In the genomic region with DNA sequence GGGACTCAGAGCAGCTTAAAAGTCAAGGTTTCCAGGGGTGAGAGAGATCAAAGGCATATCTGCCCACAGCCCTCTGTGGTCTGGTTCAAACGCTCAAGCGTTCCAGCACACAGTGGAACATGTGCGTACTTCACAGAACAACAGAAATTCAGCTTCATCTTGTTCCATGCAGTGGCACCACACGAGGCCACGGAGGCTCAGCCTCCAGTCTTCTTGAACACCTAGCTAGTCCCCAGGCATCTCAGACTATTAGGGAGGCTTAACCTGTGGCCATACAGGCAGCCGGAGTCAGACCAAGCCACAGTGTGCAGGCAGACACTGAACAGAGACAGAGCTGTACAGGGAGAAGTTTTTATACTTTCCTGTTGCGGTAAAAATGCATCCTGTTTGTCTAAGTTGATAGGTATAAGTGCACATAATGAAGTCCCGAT, we compare ENCODE assay signal across 21 mouse cellular contexts. TPM values are rescaled to one million over a fixed set of nuclear protein-coding genes. Genes with fewer than 3 reads are reported as not detected.
DNase-seq lines count a peak whose midpoint lies in the region; ATAC-seq and TF ChIP-seq lines count a peak whose summit lies in the region.
"Had no signal": no experiment of that assay in that cellular context is flagged by ENCODE, and none has a peak within 500 bp of the region (broad histone marks: within the 10 kb centered on the region; RNA-seq: fewer than 3 reads in every experiment).

No protein-coding gene starts in this region.

- H3K27me3 ChIP-seq in spleen, adult 2 months (ENCODE audit: control insufficient read depth, insufficient read depth, low read length): no peaks in the 10 kb centered on the region
- no peaks in the 10 kb centered on the region for H3K27me3 ChIP-seq in kidney, adult 2 months (replicated peaks; ENCODE audit: control insufficient read depth, insufficient read depth, low read length)
- no peaks in the 10 kb centered on the region for H3K27me3 ChIP-seq in lung, postnatal 0 days (replicated peaks; ENCODE audit: insufficient read depth, low read length)
- H3K27me3 ChIP-seq: embryonic facial prominence, embryonic 12.5 days; heart, embryonic 15.5 days; hindbrain, embryonic 13.5 days; midbrain, embryonic 13.5 days; neural tube, embryonic 12.5 days had no signal

- no peaks in the 10 kb centered on the region for H3K9me3 ChIP-seq in lung, postnatal 0 days (ENCODE audit: low read length)
- H3K9me3 ChIP-seq: embryonic facial prominence, embryonic 12.5 days; heart, embryonic 15.5 days; hindbrain, embryonic 13.5 days; midbrain, embryonic 13.5 days; neural tube, embryonic 12.5 days had no signal

- H3K36me3 ChIP-seq in spleen, adult 2 months (ENCODE audit: control insufficient read depth, insufficient read depth, low read length): no peaks in the 10 kb centered on the region
- no peaks in the 10 kb centered on the region for H3K36me3 ChIP-seq in kidney, adult 2 months (ENCODE audit: control insufficient read depth, insufficient read depth, low read length)
- H3K36me3 ChIP-seq in lung, postnatal 0 days (ENCODE audit: insufficient read depth, low read length): no peaks in the 10 kb centered on the region
- H3K36me3 ChIP-seq: embryonic facial prominence, embryonic 12.5 days; heart, embryonic 15.5 days; midbrain, embryonic 13.5 days; neural tube, embryonic 12.5 days had no signal

- DNase-seq in spleen, adult 2 months (ENCODE audit: low read depth in 1 of 2, low spot score in 2 of 2): peak in 1 of 2 experiments; percentile 46
- DNase-seq in spleen, adult 18-20 months: no peak
- peak; percentile 7 for DNase-seq in brain, adult 2 months (ENCODE audit: low read depth, low spot score)
- DNase-seq in naive thymus-derived CD4-positive, alpha-beta T cell, adult 2 months (ENCODE audit: low read depth): peak; percentile 86
- DNase-seq in lung, adult 18-20 months: no peak
- no peak for DNase-seq in urinary bladder, postnatal 14 days (ENCODE audit: low spot score)
- DNase-seq in kidney, adult 2 months: no peak
- DNase-seq in lung, postnatal 0 days (ENCODE audit: low spot score): no peak
- DNase-seq: cerebellum, postnatal 36 days; gastrocnemius, postnatal 36 days; lung, postnatal 10 days; retina, postnatal 1 day had no signal

- H3K9ac ChIP-seq in lung, postnatal 0 days (replicated peaks; ENCODE audit: low read depth): no peak overlapping the region
- H3K9ac ChIP-seq: embryonic facial prominence, embryonic 12.5 days; heart, embryonic 15.5 days; hindbrain, embryonic 13.5 days; midbrain, embryonic 13.5 days; neural tube, embryonic 12.5 days had no signal

- no peak for TF ChIP-seq POLR2A in spleen, adult 2 months (IDR thresholded peaks at IDR 0.05; ENCODE audit: low read depth, low read length)
- TF ChIP-seq POLR2A in kidney, adult 2 months (IDR thresholded peaks at IDR 0.05; ENCODE audit: low read depth, low read length): no peak

- H3K27ac ChIP-seq in spleen, adult 2 months (ENCODE audit: insufficient read depth, low read length): peak overlapping the region; percentile 70
- no peak overlapping the region for H3K27ac ChIP-seq in kidney, adult 2 months (ENCODE audit: insufficient read depth, low read depth, low read length)
- H3K27ac ChIP-seq in lung, postnatal 0 days (ENCODE audit: low read length): no peak overlapping the region
- H3K27ac ChIP-seq: embryonic facial prominence, embryonic 12.5 days; heart, embryonic 15.5 days; hindbrain, embryonic 13.5 days; layer of hippocampus, adult 2 months; midbrain, embryonic 13.5 days; neural tube, embryonic 12.5 days had no signal

- peaks cover 18% of the 10 kb centered on the region; the same call in 1 of the 2 replicates for H3K4me1 ChIP-seq in spleen, adult 2 months (ENCODE audit: control insufficient read depth, insufficient read depth, insufficient read length)
- H3K4me1 ChIP-seq in kidney, adult 2 months (ENCODE audit: control insufficient read depth, insufficient read depth, low read length): no peaks in the 10 kb centered on the region
- H3K4me1 ChIP-seq in lung, postnatal 0 days (ENCODE audit: insufficient read depth, low read depth, low read length): no peaks in the 10 kb centered on the region
- H3K4me1 ChIP-seq: embryonic facial prominence, embryonic 12.5 days; heart, embryonic 15.5 days; hindbrain, embryonic 13.5 days; midbrain, embryonic 13.5 days; neural tube, embryonic 12.5 days had no signal

- H3K4me2 ChIP-seq in lung, postnatal 0 days (replicated peaks; ENCODE audit: low read depth, low read length): no peak overlapping the region
- H3K4me2 ChIP-seq: embryonic facial prominence, embryonic 12.5 days; heart, embryonic 15.5 days; hindbrain, embryonic 13.5 days; liver, embryonic 11.5 days; midbrain, embryonic 13.5 days; neural tube, embryonic 12.5 days had no signal

- no peak for TF ChIP-seq CTCF in spleen, adult 2 months (IDR thresholded peaks at IDR 0.05; ENCODE audit: extremely low read depth, insufficient read depth, insufficient read length, insufficient replicate concordance)
- no peak for TF ChIP-seq CTCF in kidney, adult 2 months (conservative IDR thresholded peaks at IDR 0.05; ENCODE audit: insufficient read depth, insufficient read length, low read depth, low read length)
- TF ChIP-seq CTCF in lung, postnatal 0 days (IDR thresholded peaks at IDR 0.05): no peak

- no peak for ATAC-seq in lung, postnatal 0 days
- ATAC-seq: midbrain, embryonic 13.5 days had no signal

- 19% methylated on average over 8 of the region's 8 CpGs for WGBS in spleen, adult 2 months
- WGBS in kidney, adult 2 months: 78% methylated on average over 8 of the region's 8 CpGs
- WGBS in lung, postnatal 0 days: 77% methylated on average over 8 of the region's 8 CpGs

- TF ChIP-seq EP300 in lung, postnatal 0 days (IDR thresholded peaks at IDR 0.05): no peak

- H3K4me3 ChIP-seq in spleen, adult 2 months (ENCODE audit: extremely low read depth, insufficient read depth, insufficient read length): no peak overlapping the region
- H3K4me3 ChIP-seq in kidney, adult 2 months (ENCODE audit: insufficient read depth, low read depth, low read length): no peak overlapping the region
- no peak overlapping the region for H3K4me3 ChIP-seq in lung, postnatal 0 days (ENCODE audit: low read depth, low read length)
- H3K4me3 ChIP-seq: embryonic facial prominence, embryonic 12.5 days; heart, embryonic 15.5 days; hindbrain, embryonic 13.5 days; layer of hippocampus, adult 2 months; midbrain, embryonic 13.5 days; neural tube, embryonic 12.5 days had no signal

RNA-seq across cellular contexts. Expression of gene Fasl, which starts 16.3 kb away (rescaled TPM):
- 1.1 and 1.2 TPM in 2 replicates for polyA plus RNA-seq in spleen, adult 2 months (2012; rRNA removed)
- polyA plus RNA-seq in kidney, adult 2 months (2012; rRNA removed): 0.04 and 0.16 TPM in 2 replicates
- 0.10 and 0.11 TPM in 2 replicates for polyA plus RNA-seq in lung, postnatal 0 days (2015; fragmentation: Nextera tagmentation; extraction: Ambion mirVana)
- polyA plus RNA-seq: C2C12; embryonic facial prominence, embryonic 12.5 days; kidney, embryonic 14.5 days; liver, embryonic 11.5 days had no signal

Comparison
In these comparisons a context has a peak if more than half of its experiments do, and no peak if none do; other contexts are left out.
1. DNase-seq: peak in brain, adult 2 months (single experiment) and naive thymus-derived CD4-positive, alpha-beta T cell, adult 2 months (single experiment); none in spleen, adult 18-20 months (0 of 2), lung, adult 18-20 months (0 of 2), urinary bladder, postnatal 14 days (single experiment), kidney, adult 2 months (single experiment) and lung, postnatal 0 days (single experiment).